Mouse (Mus musculus) myocyte (in vitro differentiated cells): ENCODE measurements around the gene Zfp64. TPM values are rescaled to one million over a fixed set of nuclear protein-coding genes. Genes with fewer than 3 reads are reported as not detected.
"Not testable (repeated sequence)": the region's sequence is repeated elsewhere in the genome, so short reads cannot be mapped to it uniquely, and the experiment has no call there.

Experiments used
- H3K27me3 ChIP-seq: one replicate; pipeline ENCODE4 v1.6.1; 2011; ENCODE audit not compliant: control insufficient read depth, insufficient read depth, insufficient read length
- H3K36me3 ChIP-seq: one replicate; pipeline ENCODE4 v1.6.1; 2011; ENCODE audit not compliant: control insufficient read depth, insufficient read depth
- H3K4me2 ChIP-seq: one replicate; pipeline ENCODE4 v1.6.1; 2011; ENCODE audit warnings: low read depth, control low read depth
- H3K4me3 ChIP-seq: one replicate; pipeline ENCODE4 v1.5.1; 2011; ENCODE audit warnings: mild to moderate bottlenecking, control low read depth, moderate library complexity
- H3K79me2 ChIP-seq: one replicate; pipeline ENCODE4 v1.6.1; 2011; ENCODE audit not compliant: control insufficient read depth, insufficient read depth
- H3ac ChIP-seq: one replicate; pipeline ENCODE4 v1.6.1; 2011; ENCODE audit not compliant: control insufficient read depth, insufficient read length
- CEBPB ChIP-seq: IDR thresholded peaks from 2 replicates; pipeline ENCODE4 v1.6.1; 2011; ENCODE audit warnings: mild to moderate bottlenecking, moderate library complexity; ENCODE audit not compliant: poor library complexity, insufficient read depth, severe bottlenecking
- E2F4 ChIP-seq: IDR thresholded peaks from one replicate; pipeline ENCODE4 v1.6.1; 2011; ENCODE audit warnings: mild to moderate bottlenecking, control low read depth, moderate library complexity; ENCODE audit not compliant: insufficient read depth
- MAX ChIP-seq: IDR thresholded peaks from one replicate; pipeline ENCODE4 v1.6.1; 2011; ENCODE audit warnings: low read depth, mild to moderate bottlenecking, control low read depth
- MYOD1 ChIP-seq, 3 experiments: IDR thresholded peaks; one replicate each; pipeline ENCODE4 v1.6.1; 2011; ENCODE audit warnings: control low read depth in 2 of 3, low read depth in 2 of 3, mild to moderate bottlenecking in 2 of 3, moderate library complexity in 1 of 3; ENCODE audit not compliant: insufficient read length in 2 of 3, control insufficient read depth in 1 of 3
- MYOG ChIP-seq, 3 experiments: IDR thresholded peaks; one replicate each; pipeline ENCODE4 v1.6.1; 2011; ENCODE audit warnings: control low read depth in 2 of 3, low read depth in 2 of 3, mild to moderate bottlenecking in 2 of 3; ENCODE audit not compliant: insufficient read length in 2 of 3, control insufficient read depth in 1 of 3, insufficient read depth in 1 of 3
- POLR2A ChIP-seq: IDR thresholded peaks from one replicate; pipeline ENCODE4 v1.6.1; 2011; ENCODE audit warnings: low read depth, mild to moderate bottlenecking, control low read depth, moderate library complexity; ENCODE audit not compliant: insufficient read length
- POLR2AphosphoS2 ChIP-seq: IDR thresholded peaks from one replicate; pipeline ENCODE4 v1.6.1; 2011; ENCODE audit warnings: low read depth, control low read depth; ENCODE audit not compliant: insufficient read length
- REST ChIP-seq: IDR thresholded peaks from one replicate; pipeline ENCODE4 v1.6.1; 2011; ENCODE audit warnings: mild to moderate bottlenecking, control low read depth, moderate library complexity; ENCODE audit not compliant: insufficient read depth, insufficient read length
- SRF ChIP-seq: IDR thresholded peaks from one replicate; pipeline ENCODE4 v1.6.1; 2011; ENCODE audit warnings: low read depth; ENCODE audit not compliant: control insufficient read depth, insufficient read length
- TCF12 ChIP-seq: IDR thresholded peaks from one replicate; pipeline ENCODE4 v1.6.1; 2011; ENCODE audit warnings: mild to moderate bottlenecking, control low read depth; ENCODE audit not compliant: poor library complexity, insufficient read depth, severe bottlenecking
- TCF3 ChIP-seq: IDR thresholded peaks from one replicate; pipeline ENCODE4 v1.6.1; 2011; ENCODE audit warnings: low read depth, control low read depth; ENCODE audit not compliant: insufficient read length
- USF1 ChIP-seq: IDR thresholded peaks from one replicate; pipeline ENCODE4 v1.6.1; 2011; ENCODE audit warnings: low read depth, mild to moderate bottlenecking, control low read depth, moderate library complexity
- polyA plus RNA-seq: library from polyadenylated mRNA; unstranded; fragments of >200 nt; fragmentation: generic; extraction: Trizol; gene quantifications from one replicate; pipeline ENCODE4 v1.2.1, GENCODE M21; 2012; ENCODE audit warnings: missing spikeins

Gene Zfp64
- polyA plus RNA-seq, 1 experiment = 22.6 TPM

GRCm38 (mm10) chr2:168862694-168863093 lies 92.7 kb downstream of the Zfp64 start:
- TF ChIP-seq MYOG (IDR thresholded peaks at IDR 0.05; ENCODE audit: control insufficient read depth in 1 of 3, insufficient read depth in 1 of 3, insufficient read length in 2 of 3, low read depth in 2 of 3) (no peak), POLR2A (no peak), CEBPB (no peak), MYOD1 (IDR thresholded peaks at IDR 0.05; ENCODE audit: control insufficient read depth in 1 of 3, insufficient read length in 2 of 3, low read depth in 2 of 3) (no peak), SRF (no peak), USF1 (no peak), POLR2AphosphoS2 (no peak), E2F4 (no peak), REST (no peak), TCF12 (no peak), MAX (no peak), TCF3 (no peak)
- Histone ChIP-seq H3K4me3 (no peak overlapping the region), H3K4me2 (no peak overlapping the region), H3K79me2 (no peaks in the 10 kb centered on the region), H3K27me3 (no peaks in the 10 kb centered on the region), H3K36me3 (no peaks in the 10 kb centered on the region), H3ac (no peak overlapping the region)

- no peak for TF ChIP-seq CEBPB
- no peak for TF ChIP-seq MAX
- no peak for TF ChIP-seq SRF
- no peak for TF ChIP-seq POLR2AphosphoS2
- TF ChIP-seq E2F4 = no peak
- TF ChIP-seq MYOD1 (IDR thresholded peaks at IDR 0.05; ENCODE audit: control insufficient read depth in 1 of 3, insufficient read length in 2 of 3, low read depth in 2 of 3) = no peak
- H3K27me3 ChIP-seq = no peaks in the 10 kb centered on the region
- no peak overlapping the region for H3K4me3 ChIP-seq
These were observed 94.3 kb downstream of the Zfp64 start for GRCm38 (mm10) chr2:168860922-168861740.

GRCm38 (mm10) chr2:168860032-168860691 lies 95.2 kb downstream of the Zfp64 start:
- Histone ChIP-seq H3K4me3 (no peak overlapping the region), H3K4me2 (no peak overlapping the region), H3K36me3 (no peaks in the 10 kb centered on the region), H3ac (no peak overlapping the region), H3K79me2 (no peaks in the 10 kb centered on the region), H3K27me3 (no peaks in the 10 kb centered on the region)
- TF ChIP-seq SRF = no peak
- TF ChIP-seq POLR2A = no peak
- no peak for TF ChIP-seq MYOD1 (IDR thresholded peaks at IDR 0.05; ENCODE audit: control insufficient read depth in 1 of 3, insufficient read length in 2 of 3, low read depth in 2 of 3)
- no peak for TF ChIP-seq TCF12
- no peak for TF ChIP-seq REST
- TF ChIP-seq MYOG (IDR thresholded peaks at IDR 0.05; ENCODE audit: control insufficient read depth in 1 of 3, insufficient read depth in 1 of 3, insufficient read length in 2 of 3, low read depth in 2 of 3) = no peak
- no peak for TF ChIP-seq USF1
- no peak for TF ChIP-seq POLR2AphosphoS2
- TF ChIP-seq TCF3 = no peak
- TF ChIP-seq CEBPB = no peak
- no peak for TF ChIP-seq MAX

More at GRCm38 (mm10) chr2:168860922-168861740, 94.3 kb downstream of the Zfp64 start:
- no peak overlapping the region for H3K4me2 ChIP-seq
- no peaks in the 10 kb centered on the region for H3K79me2 ChIP-seq
- no peaks in the 10 kb centered on the region for H3K36me3 ChIP-seq
- no peak overlapping the region for H3ac ChIP-seq

- no peaks in the 10 kb centered on the region for H3K79me2 ChIP-seq
- H3K4me3 ChIP-seq = no peak overlapping the region
- no peaks in the 10 kb centered on the region for H3K36me3 ChIP-seq
- TF ChIP-seq MYOD1 (IDR thresholded peaks at IDR 0.05; ENCODE audit: control insufficient read depth in 1 of 3, insufficient read length in 2 of 3, low read depth in 2 of 3) (no peak), CEBPB (no peak)
- no peak overlapping the region for H3K4me2 ChIP-seq
- H3K27me3 ChIP-seq = no peaks in the 10 kb centered on the region
- H3ac ChIP-seq = no peak overlapping the region
These were observed 98.7 kb downstream of the Zfp64 start for GRCm38 (mm10) chr2:168856638-168857037.

- H3K4me3 ChIP-seq = no peak overlapping the region
- no peaks in the 10 kb centered on the region for H3K27me3 ChIP-seq
- H3K36me3 ChIP-seq = no peaks in the 10 kb centered on the region
- H3ac ChIP-seq = no peak overlapping the region
- H3K4me2 ChIP-seq = no peak overlapping the region
- TF ChIP-seq POLR2AphosphoS2 (no peak), TCF12 (no peak), E2F4 (no peak), MAX (no peak), SRF (no peak), TCF3 (no peak), POLR2A (no peak), CEBPB (no peak), MYOG (IDR thresholded peaks at IDR 0.05; ENCODE audit: control insufficient read depth in 1 of 3, insufficient read depth in 1 of 3, insufficient read length in 2 of 3, low read depth in 2 of 3) (no peak), USF1 (no peak), REST (no peak), MYOD1 (IDR thresholded peaks at IDR 0.05; ENCODE audit: control insufficient read depth in 1 of 3, insufficient read length in 2 of 3, low read depth in 2 of 3) (no peak)
- no peaks in the 10 kb centered on the region for H3K79me2 ChIP-seq
These were observed 100.6 kb downstream of the Zfp64 start for GRCm38 (mm10) chr2:168854777-168855176.

- H3ac ChIP-seq, H3K4me3 ChIP-seq, H3K27me3 ChIP-seq, H3K79me2 ChIP-seq, H3K4me2 ChIP-seq, H3K36me3 ChIP-seq: not testable (repeated sequence)
These were observed 101.5 kb downstream of the Zfp64 start for GRCm38 (mm10) chr2:168853869-168854268.
